Mouse (Mus musculus): ENCODE measurements around the gene Arid3b.

Arid3b gene

GRCm38 (mm10) chr9:57775736-57776135, 60.9 kb downstream of the Arid3b start:
- DNase-seq (ENCODE audit: low spot score in 2 of 2): no peak

GRCm38 (mm10) chr9:57775026-57775425, 61.6 kb downstream of the Arid3b start:
- DNase-seq (ENCODE audit: low spot score in 2 of 2): no peak

GRCm38 (mm10) chr9:57774168-57774567, 62.4 kb downstream of the Arid3b start:
- DNase-seq (ENCODE audit: low spot score in 2 of 2): no peak

GRCm38 (mm10) chr9:57773754-57774153, 62.8 kb downstream of the Arid3b start:
- no peak for DNase-seq (ENCODE audit: low spot score in 2 of 2)

- no peak for DNase-seq (ENCODE audit: low spot score in 2 of 2)
Observed at GRCm38 (mm10) chr9:57770836-57771235, 65.8 kb downstream of the Arid3b start.

- no peak for DNase-seq (ENCODE audit: low spot score in 2 of 2)
Observed at GRCm38 (mm10) chr9:57770214-57770613, 66.4 kb downstream of the Arid3b start.

- no peak for DNase-seq (ENCODE audit: low spot score in 2 of 2)
Observed at GRCm38 (mm10) chr9:57769539-57770069, 67.0 kb downstream of the Arid3b start.

GRCm38 (mm10) chr9:57767231-57767630, 69.4 kb downstream of the Arid3b start:
- DNase-seq (ENCODE audit: low spot score in 2 of 2): no peak

GRCm38 (mm10) chr9:57766431-57766830, 70.2 kb downstream of the Arid3b start:
- no peak for DNase-seq (ENCODE audit: low spot score in 2 of 2)

GRCm38 (mm10) chr9:57765364-57766351, 70.9 kb downstream of the Arid3b start, which contains the start of gene Clk3:
TSS of gene Clk3 (minus strand) at chr9:57765860.
- DNase-seq (ENCODE audit: low spot score in 2 of 2): peak; percentile 42 to 63

GRCm38 (mm10) chr9:57764974-57765363, 71.6 kb downstream of the Arid3b start:
- DNase-seq (ENCODE audit: low spot score in 2 of 2): peak; percentile 95 to 96

GRCm38 (mm10) chr9:57764147-57764973, 72.2 kb downstream of the Arid3b start:
- peak; percentile 71 to 78 for DNase-seq (ENCODE audit: low spot score in 2 of 2)

GRCm38 (mm10) chr9:57762563-57762991, 74.0 kb downstream of the Arid3b start:
- DNase-seq (ENCODE audit: low spot score in 2 of 2): peak in 1 of 2 experiments; percentile 43

GRCm38 (mm10) chr9:57761563-57762551, 74.7 kb downstream of the Arid3b start:
- DNase-seq (ENCODE audit: low spot score in 2 of 2): no peak

GRCm38 (mm10) chr9:57760416-57761146, 76.0 kb downstream of the Arid3b start:
- no peak for DNase-seq (ENCODE audit: low spot score in 2 of 2)

- peak; percentile 64 to 72 for DNase-seq (ENCODE audit: low spot score in 2 of 2)
Observed at GRCm38 (mm10) chr9:57759289-57759688, 77.3 kb downstream of the Arid3b start.

- no peak for DNase-seq (ENCODE audit: low spot score in 2 of 2)
Observed at GRCm38 (mm10) chr9:57758528-57758927, 78.1 kb downstream of the Arid3b start.

GRCm38 (mm10) chr9:57757578-57757977, 79.0 kb downstream of the Arid3b start:
- DNase-seq (ENCODE audit: low spot score in 2 of 2): no peak

GRCm38 (mm10) chr9:57750901-57751300, 85.7 kb downstream of the Arid3b start:
- DNase-seq (ENCODE audit: low spot score in 2 of 2): no peak

GRCm38 (mm10) chr9:57748831-57749230, 87.8 kb downstream of the Arid3b start:
- DNase-seq (ENCODE audit: low spot score in 2 of 2): no peak

All from heart, adult 9 months (tissue).